Mouse (Mus musculus) kidney, postnatal 36 days (tissue): ENCODE measurements around the gene D930020B18Rik.

Experiments
- DNase-seq, 2 experiments: peaks; one replicate each; pipeline ENCODE4 v3.0.0; 2021 to 2022; ENCODE audit warnings: mixed read lengths in 2 of 2

D930020B18Rik gene

DNA sequence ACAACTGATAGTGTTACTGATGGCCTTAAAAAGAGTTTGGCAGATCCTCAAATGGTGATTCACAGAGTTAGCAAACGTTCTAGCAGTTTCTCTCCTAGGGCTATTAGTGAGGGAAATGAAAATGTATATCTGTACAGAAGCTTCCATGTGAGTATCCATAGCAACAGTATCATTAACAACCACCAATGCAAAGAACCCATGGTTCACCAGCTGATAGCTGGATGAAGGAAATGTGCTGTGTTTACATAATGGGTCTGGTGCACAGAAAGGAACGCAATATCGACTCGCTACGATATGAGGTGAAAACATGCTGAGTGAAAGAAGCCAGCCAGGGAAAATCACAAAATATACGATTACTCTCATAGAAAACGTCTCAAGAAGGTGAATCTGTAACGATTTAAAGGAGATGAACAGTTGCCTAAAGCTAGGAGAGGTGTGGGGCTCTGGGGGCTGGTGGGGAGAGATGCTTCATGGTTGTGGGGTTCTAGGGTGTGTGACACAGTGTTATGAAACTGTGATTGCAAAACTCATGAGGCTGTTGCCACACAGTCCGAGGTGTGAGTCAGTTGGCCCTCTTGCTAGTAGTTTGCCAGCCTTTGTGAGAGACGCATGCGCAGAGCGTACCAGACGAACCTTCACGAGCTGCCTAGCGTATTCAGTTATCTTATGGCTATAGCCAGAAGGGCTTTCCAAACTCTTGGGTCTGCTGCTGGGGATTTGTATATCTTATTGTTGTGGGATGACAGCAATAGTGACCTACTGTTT lies 64.2 kb downstream of the D930020B18Rik start:
- DNase-seq = no peak

DNA sequence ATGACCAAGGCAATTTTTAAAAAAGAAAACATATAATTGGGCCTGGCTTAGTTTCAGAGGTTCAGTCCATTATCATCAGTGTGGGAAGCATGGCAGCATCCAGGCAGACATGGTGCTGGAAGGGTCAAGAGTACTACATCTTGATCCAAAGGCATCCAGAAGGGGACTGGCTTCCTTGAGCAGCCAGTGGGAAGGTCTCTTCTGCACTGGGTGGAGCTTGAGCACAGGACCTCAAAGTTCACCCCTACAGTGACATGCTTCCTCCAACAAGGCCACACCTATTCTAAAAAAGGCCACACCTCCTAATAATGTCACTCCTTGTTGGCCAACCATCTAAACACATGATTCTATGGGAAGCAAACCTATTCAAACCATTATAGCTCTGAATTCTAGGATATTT lies 75.5 kb downstream of the D930020B18Rik start:
- no peak for DNase-seq

DNA sequence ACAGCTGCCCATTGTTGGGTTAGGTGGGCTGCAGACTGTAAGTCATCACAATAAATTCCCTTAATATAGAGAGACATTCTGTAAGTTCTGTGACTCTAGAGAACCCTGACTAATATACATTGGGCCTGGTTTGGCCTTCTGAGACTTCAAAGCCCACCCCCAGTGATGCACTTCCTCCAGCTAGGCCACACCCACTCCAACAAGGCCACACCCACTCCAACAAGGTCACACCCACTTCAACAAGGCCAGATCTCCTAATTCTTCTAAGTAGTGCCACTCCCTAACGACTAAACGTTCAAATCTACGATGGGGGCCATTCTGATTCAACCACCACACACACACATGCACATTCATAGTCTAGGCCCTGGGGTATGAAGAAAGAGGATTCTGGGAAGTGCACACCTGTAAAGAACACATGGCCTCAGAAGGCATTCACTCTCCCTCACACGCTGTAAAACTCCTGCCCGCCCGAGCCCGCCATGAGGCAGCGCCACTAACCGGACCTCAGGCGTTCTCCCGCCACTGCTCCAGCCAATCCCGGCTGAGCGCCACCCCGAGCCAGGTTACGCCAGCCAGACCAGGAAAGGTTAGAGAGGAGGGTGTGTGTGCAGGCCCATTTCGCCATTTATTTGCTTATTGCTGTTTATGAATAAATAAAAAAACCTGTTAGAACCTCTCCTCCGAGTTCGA lies 77.7 kb downstream of the D930020B18Rik start:
- no peak for DNase-seq

DNA sequence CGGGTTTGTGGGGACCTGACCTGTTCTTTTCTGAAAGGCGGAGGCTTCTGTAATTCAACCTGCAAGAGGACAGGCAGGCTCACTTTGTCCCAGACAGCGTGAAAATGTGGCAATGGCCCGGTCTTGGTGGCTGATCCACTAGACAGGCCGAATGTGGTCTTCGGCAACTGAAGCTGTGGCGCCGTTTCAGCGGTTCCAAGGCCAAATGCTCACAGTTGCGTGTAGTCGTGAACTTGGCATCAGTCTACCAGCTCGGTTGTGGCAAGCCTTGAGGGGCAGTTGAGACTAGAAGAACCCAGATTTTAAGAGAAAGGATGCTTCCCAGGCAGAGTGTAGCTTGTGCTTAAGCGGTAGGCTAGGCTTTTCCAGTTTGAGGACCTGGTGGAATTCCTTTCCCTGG lies 79.3 kb downstream of the D930020B18Rik start:
- no peak for DNase-seq

DNA sequence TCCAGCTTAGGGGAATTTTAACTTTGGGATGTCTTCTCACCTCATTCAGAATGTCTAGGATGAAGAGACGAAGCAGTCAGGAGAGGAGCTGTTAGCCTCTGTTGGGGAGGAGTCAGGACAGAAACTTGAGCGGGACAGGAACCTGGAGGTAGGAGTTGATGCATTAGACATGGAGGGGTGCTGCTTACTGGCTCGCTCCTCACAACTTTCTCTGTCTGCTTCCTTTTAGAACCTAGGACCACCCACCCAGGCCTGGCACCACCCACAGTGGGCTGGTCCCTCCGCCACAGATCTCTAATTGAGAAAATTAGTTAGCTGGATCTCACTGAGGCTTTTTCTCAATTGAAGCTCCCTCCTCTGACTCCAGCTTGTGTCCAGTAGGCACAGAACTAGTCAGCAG lies 85.1 kb downstream of the D930020B18Rik start:
- no peak for DNase-seq

DNA sequence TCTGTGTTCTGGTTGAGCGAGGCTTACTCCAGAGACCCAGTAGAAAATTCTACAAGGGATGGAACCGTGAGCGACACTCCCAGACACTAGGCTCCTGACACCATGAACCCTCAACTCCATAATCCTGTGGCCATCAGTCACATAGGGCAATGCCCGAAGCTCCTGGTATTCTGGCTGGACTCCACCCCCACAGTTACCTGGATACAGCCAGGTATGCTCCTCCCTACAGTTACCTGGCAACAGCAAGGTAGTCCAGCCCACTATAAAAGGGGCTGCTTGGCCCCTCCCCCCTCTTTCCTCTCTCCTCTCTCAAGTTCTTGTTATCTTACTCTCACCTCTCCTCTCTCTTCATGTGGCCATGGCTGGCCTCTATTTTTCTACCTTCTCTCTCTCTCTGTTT lies 85.8 kb downstream of the D930020B18Rik start:
- DNase-seq = no peak

DNA sequence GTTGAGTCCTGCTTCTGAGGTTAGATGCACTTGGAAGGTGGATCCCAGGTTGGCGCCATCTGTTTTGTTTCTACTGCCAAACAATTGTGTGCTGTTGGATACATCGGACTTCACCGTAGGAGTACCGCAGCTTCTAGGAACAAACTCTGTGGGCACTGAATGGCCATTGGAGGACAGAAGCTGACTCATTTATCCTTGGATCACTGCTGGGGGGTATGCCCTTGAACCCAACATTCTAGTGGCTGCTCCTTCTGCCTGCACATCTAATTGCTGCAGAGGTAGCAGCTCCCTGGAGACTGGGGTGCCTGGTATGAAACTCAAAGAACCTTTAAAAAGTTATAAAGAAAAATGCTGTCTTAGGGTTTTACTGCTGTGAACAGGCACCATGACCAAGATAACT lies 86.8 kb downstream of the D930020B18Rik start:
- no peak for DNase-seq

DNA sequence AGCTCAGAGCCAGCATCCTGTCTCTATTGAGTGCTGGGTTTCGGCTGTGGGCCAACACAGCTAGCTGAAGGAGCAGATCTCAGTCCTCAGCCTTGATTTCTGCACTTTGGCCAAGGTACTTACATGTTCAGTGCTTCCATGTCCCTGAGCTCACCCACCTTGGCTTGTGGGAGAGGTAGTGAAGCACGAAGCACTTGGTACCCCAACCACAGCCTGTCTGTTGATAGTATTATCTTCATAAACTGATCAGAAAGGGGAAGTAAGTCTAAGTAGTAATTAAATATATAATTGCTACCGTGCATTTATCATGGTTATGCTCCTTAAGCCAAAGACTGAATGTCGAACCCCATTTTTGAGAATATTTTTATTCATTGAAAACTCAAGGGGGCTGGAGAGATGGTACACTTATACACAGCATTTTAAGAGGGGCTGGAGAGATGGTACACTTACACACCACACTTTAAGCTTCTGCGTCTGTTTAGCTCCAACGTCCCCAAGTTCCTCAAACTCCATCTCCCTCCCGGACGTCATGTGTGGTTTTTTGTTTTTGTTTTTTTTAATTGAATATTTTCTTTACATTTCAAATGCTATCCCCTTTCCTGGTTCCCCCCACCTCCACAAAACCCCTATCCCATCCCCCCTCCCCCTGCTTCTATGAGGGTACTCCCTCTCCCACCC lies 89.8 kb downstream of the D930020B18Rik start:
- no peak for DNase-seq

DNA sequence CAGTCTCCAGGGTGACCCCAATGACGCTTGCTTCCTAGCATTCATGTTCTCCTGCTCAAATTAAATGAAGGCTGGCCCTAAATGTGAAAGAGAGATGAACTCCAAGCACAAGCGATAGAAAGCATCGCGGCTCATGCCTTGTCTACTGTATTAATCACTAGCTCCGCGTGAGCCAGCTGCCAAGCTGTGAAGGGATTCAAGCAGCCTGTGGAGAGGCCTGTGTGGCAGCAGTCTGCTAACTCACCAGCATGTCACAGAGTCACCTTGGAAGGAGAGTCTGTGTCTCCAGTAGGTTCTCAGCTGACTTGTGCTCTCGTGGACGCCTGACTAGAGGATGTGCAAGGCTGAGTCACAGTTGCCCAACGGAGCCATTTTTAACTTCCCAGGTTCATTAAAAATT lies 91.2 kb downstream of the D930020B18Rik start:
- DNase-seq = no peak

DNA sequence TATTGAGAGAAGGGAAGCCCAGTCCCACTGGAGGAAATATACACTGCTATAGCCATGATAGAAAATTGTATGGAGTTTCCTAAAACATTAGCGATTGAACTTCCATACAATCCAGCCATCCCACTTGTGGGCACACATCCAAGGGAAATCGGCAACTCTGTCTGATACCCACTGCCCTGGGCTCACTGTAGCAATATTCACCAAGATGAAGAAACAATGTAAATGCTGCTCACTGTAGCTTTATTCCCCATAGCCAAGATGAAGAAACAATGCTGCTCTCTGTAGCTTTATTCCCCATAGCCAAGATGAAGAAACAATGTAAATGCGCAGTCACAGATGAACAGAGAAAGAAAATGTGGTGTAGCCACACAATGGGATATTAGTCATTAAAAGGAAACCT lies 95.9 kb downstream of the D930020B18Rik start:
- no peak for DNase-seq

DNA sequence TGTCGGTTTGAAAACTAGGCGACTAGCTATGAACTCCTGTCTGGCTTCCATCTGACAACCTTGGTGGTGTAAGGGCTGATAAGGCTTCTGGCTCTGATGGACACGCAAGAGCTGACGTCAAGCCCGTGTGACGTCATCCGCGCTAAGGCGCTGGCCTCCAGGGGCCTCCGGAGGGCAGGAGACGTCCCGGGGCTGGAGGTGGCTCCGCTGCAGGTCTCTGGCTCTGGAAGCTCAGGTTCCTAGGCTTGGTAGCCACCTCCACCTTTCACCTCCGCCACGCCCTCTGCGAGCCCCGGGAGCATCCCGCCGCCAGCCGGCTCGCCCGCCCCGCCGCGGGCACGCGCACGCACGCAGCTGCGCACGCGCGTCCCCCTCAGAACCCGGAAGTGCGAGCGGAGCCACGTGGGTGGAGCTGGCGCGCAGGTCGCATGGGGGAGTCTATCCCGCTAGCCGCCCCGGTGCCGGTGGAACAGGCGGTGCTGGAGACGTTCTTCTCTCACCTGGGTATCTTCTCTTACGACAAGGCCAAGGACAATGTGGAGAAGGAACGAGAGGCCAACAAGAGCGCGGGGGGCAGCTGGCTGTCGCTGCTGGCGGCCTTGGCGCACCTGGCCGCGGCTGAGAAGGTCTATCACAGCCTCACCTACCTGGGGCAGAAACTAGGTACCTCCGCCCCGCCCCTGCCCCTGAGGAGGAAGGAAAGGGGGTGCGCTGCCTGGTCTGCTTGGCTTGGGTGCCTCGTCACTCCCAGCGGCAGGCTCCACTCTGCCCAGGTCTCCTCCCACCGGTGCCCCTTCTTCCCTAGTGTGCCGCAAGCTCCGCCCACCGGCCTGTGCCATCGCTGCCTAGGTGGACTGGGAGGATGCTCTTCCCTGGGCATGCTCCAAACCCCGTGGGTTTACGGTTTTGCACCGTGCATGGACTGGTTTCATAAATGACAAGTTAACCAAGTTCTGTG lies 98.4 kb downstream of the D930020B18Rik start, which contains the start of gene BC048403:
Gene BC048403, plus strand, starts transcription at position 390 of the 958 bp plus-strand sequence.
- peak; percentile 81 to 93 for DNase-seq

DNA sequence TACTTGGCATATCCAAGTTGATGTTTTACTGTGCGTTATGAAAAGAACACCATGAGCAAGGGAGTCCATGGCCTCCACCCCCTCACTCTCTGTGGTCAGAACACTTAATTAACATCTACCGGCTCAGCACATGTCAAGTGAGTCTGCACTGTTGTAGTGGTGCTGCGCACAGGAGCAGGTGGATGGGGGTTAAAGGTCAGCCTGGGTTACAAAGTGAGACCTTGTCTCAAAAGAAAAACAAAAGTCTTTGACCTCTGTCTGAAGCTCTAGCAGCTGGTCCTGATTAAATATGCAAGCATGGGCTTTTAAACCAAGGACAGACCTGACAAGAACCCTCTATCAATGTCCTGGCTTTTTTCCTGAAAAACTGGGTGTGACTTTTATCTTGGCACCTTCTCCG lies 100.9 kb downstream of the D930020B18Rik start:
- no peak for DNase-seq
